Comparison of ENCODE assay signal across 17 mouse cellular contexts in genomic region chr14:16519588-16520167, GRCm38 (mm10).
DNase-seq lines count a peak whose midpoint lies in the region; TF ChIP-seq lines count a peak whose summit lies in the region.
"Had no signal": no experiment of that assay in that cellular context is flagged by ENCODE, and none has a peak within 500 bp of the region (broad histone marks: within the 10 kb centered on the region; RNA-seq: fewer than 3 reads in every experiment).

No protein-coding gene starts in this region.

- peak; percentile 19 for DNase-seq in layer of hippocampus, adult 11-12 months (ENCODE audit: low spot score)
- DNase-seq in layer of hippocampus, postnatal 10 days (ENCODE audit: low spot score in 2 of 2): no peak
- peak; percentile 42 for DNase-seq in right cerebral cortex, postnatal 25 days
- DNase-seq in right cerebral cortex, postnatal 14 days: no peak
- DNase-seq in thymus, postnatal 0 days (ENCODE audit: low spot score): no peak
- no peak for DNase-seq in urinary bladder, postnatal 36 days (ENCODE audit: low spot score in 2 of 2)
- DNase-seq: cerebellum, adult 18-20 months; embryo, embryonic 11 days; gastrocnemius, postnatal 25 days; kidney, adult 8-10 months; liver, embryonic 13.5 days; lung, postnatal 14 days; thymus, postnatal 36 days had no signal

- H3K27ac ChIP-seq in embryonic fibroblast, embryonic 13.5 days (ENCODE audit: insufficient read depth, low read length): peak overlapping the region; percentile 26; the same call in 1 of the 2 replicates
- H3K27ac ChIP-seq: hindbrain, embryonic 14.5 days; liver, embryonic 13.5 days; midbrain, embryonic 13.5 days; neural tube, embryonic 12.5 days had no signal

- no peak for TF ChIP-seq CTCF in embryonic fibroblast, embryonic 13.5 days (IDR thresholded peaks at IDR 0.05; ENCODE audit: borderline replicate concordance, insufficient read depth, low read length)

- TF ChIP-seq POLR2A in embryonic fibroblast, embryonic 13.5 days (IDR thresholded peaks at IDR 0.05; ENCODE audit: low read depth, low read length): no peak

- no peak overlapping the region for H3K4me3 ChIP-seq in embryonic fibroblast, embryonic 13.5 days (ENCODE audit: insufficient read depth, low read length)
- H3K4me3 ChIP-seq: liver, embryonic 13.5 days; midbrain, embryonic 13.5 days; neural tube, embryonic 12.5 days had no signal

- no peaks in the 10 kb centered on the region for H3K4me1 ChIP-seq in embryonic fibroblast, embryonic 13.5 days (ENCODE audit: control insufficient read depth, insufficient read depth, low read length)
- H3K4me1 ChIP-seq: liver, embryonic 13.5 days had no signal

Comparison
In these comparisons a context has a peak if more than half of its experiments do, and no peak if none do; other contexts are left out.
1. DNase-seq: peak in layer of hippocampus, adult 11-12 months (single experiment) and right cerebral cortex, postnatal 25 days (single experiment); none in layer of hippocampus, postnatal 10 days (0 of 2), right cerebral cortex, postnatal 14 days (single experiment), thymus, postnatal 0 days (single experiment) and urinary bladder, postnatal 36 days (0 of 2).